Comparison of ENCODE assay signal across 28 mouse cellular contexts in genomic region chr17:15580072-15580447, GRCm38 (mm10). TPM values are rescaled to one million over a fixed set of nuclear protein-coding genes. Genes with fewer than 3 reads are reported as not detected.
DNase-seq lines count a peak whose midpoint lies in the region; ATAC-seq and TF ChIP-seq lines count a peak whose summit lies in the region.
"Had no signal": no experiment of that assay in that cellular context is flagged by ENCODE, and none has a peak within 500 bp of the region (broad histone marks: within the 10 kb centered on the region; RNA-seq: fewer than 3 reads in every experiment).

No protein-coding gene starts in this region.

- no peak overlapping the region for H3K4me2 ChIP-seq in intestine, embryonic 15.5 days (replicated peaks)
- no peak overlapping the region for H3K4me2 ChIP-seq in intestine, postnatal 0 days (replicated peaks; ENCODE audit: low read depth)
- H3K4me2 ChIP-seq in stomach, embryonic 16.5 days (ENCODE audit: low read depth, low read length), result no peak overlapping the region
- H3K4me2 ChIP-seq in kidney, embryonic 14.5 days (replicated peaks; ENCODE audit: low read depth, low read length), result no peak overlapping the region
- H3K4me2 ChIP-seq: embryonic facial prominence, embryonic 13.5 days; embryonic facial prominence, embryonic 15.5 days; forebrain, embryonic 12.5 days had no signal

- no peak overlapping the region for H3K9ac ChIP-seq in intestine, embryonic 15.5 days
- no peak overlapping the region for H3K9ac ChIP-seq in intestine, postnatal 0 days (ENCODE audit: low read depth, low read length)
- no peak overlapping the region for H3K9ac ChIP-seq in stomach, embryonic 16.5 days (ENCODE audit: low read length)
- no peak overlapping the region for H3K9ac ChIP-seq in kidney, embryonic 14.5 days (ENCODE audit: low read depth, low read length)
- H3K9ac ChIP-seq: embryonic facial prominence, embryonic 13.5 days; embryonic facial prominence, embryonic 15.5 days; forebrain, embryonic 12.5 days had no signal

- ATAC-seq in intestine, embryonic 15.5 days, result peak; percentile 59
- ATAC-seq in intestine, postnatal 0 days, result peak; percentile 76
- no peak for ATAC-seq in stomach, embryonic 16.5 days (ENCODE audit: insufficient read depth, low FRiP score)
- ATAC-seq in kidney, embryonic 14.5 days (ENCODE audit: low FRiP score, low TSS enrichment), result no peak
- ATAC-seq: activated CD4-positive, CD25-positive, alpha-beta regulatory T cell, adult 4 months; CD4-positive, CD25-positive, alpha-beta regulatory T cell, adult 4 months; forebrain, embryonic 14.5 days; forebrain, embryonic 16.5 days; Patski had no signal

- no peaks in the 10 kb centered on the region for H3K4me1 ChIP-seq in intestine, embryonic 15.5 days (replicated peaks)
- no peaks in the 10 kb centered on the region for H3K4me1 ChIP-seq in intestine, postnatal 0 days (replicated peaks; ENCODE audit: control insufficient read depth, insufficient read depth, low read length)
- H3K4me1 ChIP-seq in stomach, embryonic 16.5 days (ENCODE audit: control insufficient read depth, insufficient read depth, low read length), result no peaks in the 10 kb centered on the region
- no peaks in the 10 kb centered on the region for H3K4me1 ChIP-seq in kidney, embryonic 14.5 days (ENCODE audit: control insufficient read depth, insufficient read depth, low read length)
- H3K4me1 ChIP-seq: embryonic facial prominence, embryonic 13.5 days; embryonic facial prominence, embryonic 15.5 days; forebrain, embryonic 12.5 days had no signal

- H3K27ac ChIP-seq in intestine, embryonic 15.5 days, result no peak overlapping the region
- 0 out of 2 replicates have a peak overlapping the region, but pooled peaks have one; percentile 68 for H3K27ac ChIP-seq in intestine, postnatal 0 days (ENCODE audit: low read depth, low read length)
- H3K27ac ChIP-seq in stomach, embryonic 16.5 days (ENCODE audit: low read length), result peak overlapping the region; percentile 8; the same call in 1 of the 2 replicates
- H3K27ac ChIP-seq in kidney, embryonic 14.5 days (ENCODE audit: low read depth, low read length), result no peak overlapping the region
- H3K27ac ChIP-seq: embryonic facial prominence, embryonic 13.5 days; embryonic facial prominence, embryonic 15.5 days; forebrain, embryonic 10.5 days; forebrain, embryonic 12.5 days had no signal

- no peaks in the 10 kb centered on the region for H3K9me3 ChIP-seq in intestine, embryonic 15.5 days
- H3K9me3 ChIP-seq in intestine, postnatal 0 days (ENCODE audit: control insufficient read depth), result no peaks in the 10 kb centered on the region
- H3K9me3 ChIP-seq in stomach, embryonic 16.5 days (replicated peaks; ENCODE audit: control insufficient read depth, low read length), result no peaks in the 10 kb centered on the region
- no peaks in the 10 kb centered on the region for H3K9me3 ChIP-seq in kidney, embryonic 14.5 days (ENCODE audit: control insufficient read depth, low read length)
- H3K9me3 ChIP-seq: embryonic facial prominence, embryonic 13.5 days; embryonic facial prominence, embryonic 15.5 days; forebrain, embryonic 10.5 days; forebrain, embryonic 12.5 days; G1E had no signal

- no peak overlapping the region for H3K4me3 ChIP-seq in intestine, embryonic 15.5 days (replicated peaks)
- H3K4me3 ChIP-seq in intestine, postnatal 0 days (ENCODE audit: low read depth, low read length), result no peak overlapping the region
- H3K4me3 ChIP-seq in stomach, embryonic 16.5 days (replicated peaks; ENCODE audit: low read length), result no peak overlapping the region
- no peak overlapping the region for H3K4me3 ChIP-seq in kidney, embryonic 14.5 days (ENCODE audit: low read length)
- H3K4me3 ChIP-seq: embryonic facial prominence, embryonic 13.5 days; embryonic facial prominence, embryonic 15.5 days; erythroblast, embryonic 14.5 days; forebrain, embryonic 10.5 days; forebrain, embryonic 12.5 days had no signal

- H3K27me3 ChIP-seq in intestine, embryonic 15.5 days (replicated peaks), result 0 out of 2 replicates have a peak, but pooled peaks cover 10% of the 10 kb centered on the region
- H3K27me3 ChIP-seq in intestine, postnatal 0 days (replicated peaks; ENCODE audit: control insufficient read depth, insufficient read depth, low read length), result no peaks in the 10 kb centered on the region
- H3K27me3 ChIP-seq in stomach, embryonic 16.5 days (ENCODE audit: control insufficient read depth, insufficient read depth, low read length), result no peaks in the 10 kb centered on the region; the same call in none of the 2 replicates
- H3K27me3 ChIP-seq in kidney, embryonic 14.5 days (ENCODE audit: control insufficient read depth, insufficient read depth, low read length), result 0 out of 2 replicates have a peak, but pooled peaks cover 2% of the 10 kb centered on the region
- H3K27me3 ChIP-seq: CH12.LX, Patski had no signal

- H3K36me3 ChIP-seq in intestine, embryonic 15.5 days, result no peaks in the 10 kb centered on the region
- H3K36me3 ChIP-seq in intestine, postnatal 0 days (ENCODE audit: control insufficient read depth, insufficient read depth), result no peaks in the 10 kb centered on the region
- no peaks in the 10 kb centered on the region for H3K36me3 ChIP-seq in stomach, embryonic 16.5 days (ENCODE audit: control insufficient read depth, insufficient read depth, low read length)
- H3K36me3 ChIP-seq in kidney, embryonic 14.5 days (ENCODE audit: control insufficient read depth, insufficient read depth, low read length), result no peaks in the 10 kb centered on the region
- H3K36me3 ChIP-seq: embryonic facial prominence, embryonic 13.5 days; embryonic facial prominence, embryonic 15.5 days; forebrain, embryonic 10.5 days; forebrain, embryonic 12.5 days; G1E had no signal

- no peak for TF ChIP-seq CTCF in intestine, postnatal 0 days (IDR thresholded peaks at IDR 0.05; ENCODE audit: low read depth)

- DNase-seq in cerebellum, adult 11-12 months, result no peak
- DNase-seq in ovary, postnatal 36 days (ENCODE audit: low spot score), result no peak
- DNase-seq: adrenal gland, adult 8-10 months; adrenal gland, postnatal 14 days; adrenal gland, postnatal 36 days; B cell, adult 2 months; cerebellum, adult 18-20 months; cerebellum, adult 8-10 months; cerebellum, adult 9-11 months; cerebellum, postnatal 14 days; cerebellum, postnatal 36 days; embryo, embryonic 11 days had no signal

- 81% methylated on average over 2 of the region's 2 CpGs for WGBS in intestine, embryonic 15.5 days
- WGBS in intestine, postnatal 0 days, result 48% methylated on average over 2 of the region's 2 CpGs
- 75% methylated on average over 2 of the region's 2 CpGs for WGBS in stomach, embryonic 16.5 days
- WGBS in kidney, embryonic 14.5 days, result 91% methylated on average over 2 of the region's 2 CpGs

RNA-seq across cellular contexts. Expression of gene Prdm9, which starts 15.9 kb away (rescaled TPM):
- polyA plus RNA-seq in intestine, embryonic 15.5 days (2015; fragmentation: Nextera tagmentation; extraction: Ambion mirVana), result 1.2 and 2.2 TPM in 2 replicates
- 1.5 and 1.8 TPM in 2 replicates for polyA plus RNA-seq in intestine, postnatal 0 days (2015; fragmentation: Nextera tagmentation; extraction: Ambion mirVana)
- 1.7 and 2.3 TPM in 2 replicates for polyA plus RNA-seq in stomach, embryonic 16.5 days (2015; fragmentation: Nextera tagmentation; extraction: Ambion mirVana)
- 1.6 TPM in 2 replicates for polyA plus RNA-seq in kidney, embryonic 14.5 days (2014; fragmentation: Nextera tagmentation; extraction: Ambion mirVana)
- polyA plus RNA-seq: erythroblast, embryonic 14.5 days had no signal

RNA-seq across cellular contexts. Expression of gene Pdcd2, which starts 53.0 kb away (rescaled TPM):
- 49.9 and 57.0 TPM in 2 replicates for polyA plus RNA-seq in intestine, embryonic 15.5 days (2015; fragmentation: Nextera tagmentation; extraction: Ambion mirVana)
- polyA plus RNA-seq in intestine, postnatal 0 days (2015; fragmentation: Nextera tagmentation; extraction: Ambion mirVana), result 42.7 and 46.2 TPM in 2 replicates
- 31.1 and 42.6 TPM in 2 replicates for polyA plus RNA-seq in stomach, embryonic 16.5 days (2015; fragmentation: Nextera tagmentation; extraction: Ambion mirVana)
- 54.2 and 54.5 TPM in 2 replicates for polyA plus RNA-seq in kidney, embryonic 14.5 days (2014; fragmentation: Nextera tagmentation; extraction: Ambion mirVana)

Comparison
In these comparisons a context has a peak if more than half of its experiments do, and no peak if none do; other contexts are left out.
1. H3K27ac ChIP-seq: peak in intestine, postnatal 0 days (single experiment) and stomach, embryonic 16.5 days (single experiment); none in intestine, embryonic 15.5 days (single experiment) and kidney, embryonic 14.5 days (single experiment).
2. ATAC-seq: peak in intestine, embryonic 15.5 days (single experiment) and intestine, postnatal 0 days (single experiment); none in stomach, embryonic 16.5 days (single experiment) and kidney, embryonic 14.5 days (single experiment).